Mouse (Mus musculus): ENCODE measurements around the gene Rbmxl2. TPM values are rescaled to one million over a fixed set of nuclear protein-coding genes. Genes with fewer than 3 reads are reported as not detected.

The Rbmxl2 gene
- polyA plus RNA-seq (2012; rRNA removed) = 0.07 TPM in 1 of 2 replicates, not detected in the other

GRCm38 (mm10) chr7:107209204-107209860 is at the start of gene Rbmxl2:
Rbmxl2 (plus strand) TSS chr7:107209445.
- Histone ChIP-seq H3K4me1 (replicated peaks; ENCODE audit: control insufficient read depth, insufficient read depth, low read length) (no peaks in the 10 kb centered on the region), H3K27me3 (ENCODE audit: control insufficient read depth, insufficient read depth, low read length) (no peaks in the 10 kb centered on the region), H3K36me3 (ENCODE audit: control insufficient read depth, insufficient read depth, low read length) (no peaks in the 10 kb centered on the region), H3K4me3 (ENCODE audit: control insufficient read depth, insufficient read depth, low read length) (no peak within 1 kb of the TSS), H3K27ac (ENCODE audit: control insufficient read depth, insufficient read depth, low read length) (no peak within 1 kb of the TSS)
- TF ChIP-seq POLR2A (IDR thresholded peaks at IDR 0.05; ENCODE audit: control insufficient read depth, extremely low read depth, insufficient read depth, low read length, poor library complexity) = no peak
- no peak for TF ChIP-seq CTCF (IDR thresholded peaks at IDR 0.05; ENCODE audit: borderline replicate concordance, control insufficient read depth, extremely low read depth, insufficient read depth, low read length, poor library complexity)
- WGBS = 54% methylated on average over 70 of the region's 70 CpGs
- DNase-seq = no peak

GRCm38 (mm10) chr7:107166690-107167089 is 42.6 kb upstream of the Rbmxl2 start, which contains the start of gene Nlrp14:
Nlrp14 (plus strand) TSS chr7:107166990.
- no peak within 1 kb of the TSS for H3K27ac ChIP-seq (ENCODE audit: control insufficient read depth, insufficient read depth, low read length)
- TF ChIP-seq POLR2A (IDR thresholded peaks at IDR 0.05; ENCODE audit: control insufficient read depth, extremely low read depth, insufficient read depth, low read length, poor library complexity) (no peak), CTCF (IDR thresholded peaks at IDR 0.05; ENCODE audit: borderline replicate concordance, control insufficient read depth, extremely low read depth, insufficient read depth, low read length, poor library complexity) (no peak)
- 89% methylated on average over 10 of the region's 10 CpGs for WGBS
- no peaks in the 10 kb centered on the region for H3K36me3 ChIP-seq (ENCODE audit: control insufficient read depth, insufficient read depth, low read length)
- H3K4me1 ChIP-seq (replicated peaks; ENCODE audit: control insufficient read depth, insufficient read depth, low read length) = no peaks in the 10 kb centered on the region
- H3K27me3 ChIP-seq (ENCODE audit: control insufficient read depth, insufficient read depth, low read length) = no peaks in the 10 kb centered on the region
- DNase-seq = no peak
- no peak within 1 kb of the TSS for H3K4me3 ChIP-seq (ENCODE audit: control insufficient read depth, insufficient read depth, low read length)

- H3K27ac ChIP-seq (ENCODE audit: control insufficient read depth, insufficient read depth, low read length) = no peak overlapping the region
- no peak for TF ChIP-seq POLR2A (IDR thresholded peaks at IDR 0.05; ENCODE audit: control insufficient read depth, extremely low read depth, insufficient read depth, low read length, poor library complexity)
- no peak for TF ChIP-seq CTCF (IDR thresholded peaks at IDR 0.05; ENCODE audit: borderline replicate concordance, control insufficient read depth, extremely low read depth, insufficient read depth, low read length, poor library complexity)
- no peak for DNase-seq
- H3K4me3 ChIP-seq (ENCODE audit: control insufficient read depth, insufficient read depth, low read length) = no peak overlapping the region
- 53% methylated on average over 2 of the region's 2 CpGs for whole genome bisulfite sequencing
- no peaks in the 10 kb centered on the region for H3K27me3 ChIP-seq (ENCODE audit: control insufficient read depth, insufficient read depth, low read length)
- H3K36me3 ChIP-seq (ENCODE audit: control insufficient read depth, insufficient read depth, low read length) = no peaks in the 10 kb centered on the region
- H3K4me1 ChIP-seq (replicated peaks; ENCODE audit: control insufficient read depth, insufficient read depth, low read length) = no peaks in the 10 kb centered on the region
These were observed 28.8 kb upstream of the Rbmxl2 start for GRCm38 (mm10) chr7:107180406-107180805.

- no peak for DNase-seq
- Histone ChIP-seq H3K27me3 (ENCODE audit: control insufficient read depth, insufficient read depth, low read length) (no peaks in the 10 kb centered on the region), H3K4me3 (ENCODE audit: control insufficient read depth, insufficient read depth, low read length) (no peak overlapping the region), H3K4me1 (replicated peaks; ENCODE audit: control insufficient read depth, insufficient read depth, low read length) (no peaks in the 10 kb centered on the region), H3K36me3 (ENCODE audit: control insufficient read depth, insufficient read depth, low read length) (no peaks in the 10 kb centered on the region), H3K27ac (ENCODE audit: control insufficient read depth, insufficient read depth, low read length) (no peak overlapping the region)
- whole genome bisulfite sequencing = 46% methylated on average over 3 of the region's 3 CpGs
- TF ChIP-seq POLR2A (IDR thresholded peaks at IDR 0.05; ENCODE audit: control insufficient read depth, extremely low read depth, insufficient read depth, low read length, poor library complexity) (no peak), CTCF (IDR thresholded peaks at IDR 0.05; ENCODE audit: borderline replicate concordance, control insufficient read depth, extremely low read depth, insufficient read depth, low read length, poor library complexity) (no peak)
These were observed 7.4 kb upstream of the Rbmxl2 start for GRCm38 (mm10) chr7:107201817-107202216.

GRCm38 (mm10) chr7:107207843-107208242 is 1.4 kb upstream of the Rbmxl2 start:
- DNase-seq = no peak
- Histone ChIP-seq H3K27me3 (ENCODE audit: control insufficient read depth, insufficient read depth, low read length) (no peaks in the 10 kb centered on the region), H3K4me3 (ENCODE audit: control insufficient read depth, insufficient read depth, low read length) (no peak overlapping the region), H3K4me1 (replicated peaks; ENCODE audit: control insufficient read depth, insufficient read depth, low read length) (no peaks in the 10 kb centered on the region), H3K36me3 (ENCODE audit: control insufficient read depth, insufficient read depth, low read length) (no peaks in the 10 kb centered on the region), H3K27ac (ENCODE audit: control insufficient read depth, insufficient read depth, low read length) (no peak overlapping the region)
- 91% methylated on average over 3 of the region's 3 CpGs for WGBS
- TF ChIP-seq POLR2A (IDR thresholded peaks at IDR 0.05; ENCODE audit: control insufficient read depth, extremely low read depth, insufficient read depth, low read length, poor library complexity) = no peak
- no peak for TF ChIP-seq CTCF (IDR thresholded peaks at IDR 0.05; ENCODE audit: borderline replicate concordance, control insufficient read depth, extremely low read depth, insufficient read depth, low read length, poor library complexity)

- H3K4me3 ChIP-seq (ENCODE audit: control insufficient read depth, insufficient read depth, low read length) = no peak overlapping the region
- no peak for TF ChIP-seq CTCF (IDR thresholded peaks at IDR 0.05; ENCODE audit: borderline replicate concordance, control insufficient read depth, extremely low read depth, insufficient read depth, low read length, poor library complexity)
- TF ChIP-seq POLR2A (IDR thresholded peaks at IDR 0.05; ENCODE audit: control insufficient read depth, extremely low read depth, insufficient read depth, low read length, poor library complexity) = no peak
- H3K27ac ChIP-seq (ENCODE audit: control insufficient read depth, insufficient read depth, low read length) = no peak overlapping the region
- whole genome bisulfite sequencing = 62% methylated on average over 77 of the region's 77 CpGs
- H3K27me3 ChIP-seq (ENCODE audit: control insufficient read depth, insufficient read depth, low read length) = no peaks in the 10 kb centered on the region
- H3K4me1 ChIP-seq (replicated peaks; ENCODE audit: control insufficient read depth, insufficient read depth, low read length) = no peaks in the 10 kb centered on the region
- no peak for DNase-seq
- no peaks in the 10 kb centered on the region for H3K36me3 ChIP-seq (ENCODE audit: control insufficient read depth, insufficient read depth, low read length)
These were observed 906 bp downstream of the Rbmxl2 start for GRCm38 (mm10) chr7:107210126-107210576.

Data from thymus, adult 2 months (tissue).